Mouse (Mus musculus): ENCODE measurements around the gene Zranb1. TPM values are rescaled to one million over a fixed set of nuclear protein-coding genes. Genes with fewer than 3 reads are reported as not detected.

Gene Zranb1
- polyA plus RNA-seq, 1 experiment from 2014 or later, result 15.6 TPM

GRCm38 (mm10) chr7:132982639-132983038 lies 51.7 kb downstream of the Zranb1 start:
- H3K36me3 ChIP-seq (ENCODE audit: control insufficient read depth, insufficient read depth, low read length), result peaks cover 2% of the 10 kb centered on the region; the same call in 1 of the 2 replicates
- no peak overlapping the region for H3K4me3 ChIP-seq (ENCODE audit: low read depth, low read length)
- H3K9me3 ChIP-seq (ENCODE audit: control insufficient read depth, low read length), result no peaks in the 10 kb centered on the region
- peak; percentile 83 for DNase-seq (ENCODE audit: low spot score, missing footprints)
- H3K27me3 ChIP-seq (ENCODE audit: control insufficient read depth, insufficient read depth, low read length), result no peaks in the 10 kb centered on the region
- no peak overlapping the region for H3K9ac ChIP-seq (ENCODE audit: low read length)
- peak; percentile 48 for ATAC-seq (ENCODE audit: low FRiP score)
- H3K4me1 ChIP-seq (ENCODE audit: control insufficient read depth, insufficient read depth, low read length), result peaks cover 5% of the 10 kb centered on the region
- no peak overlapping the region for H3K27ac ChIP-seq (ENCODE audit: low read depth, low read length)
- no peak overlapping the region for H3K4me2 ChIP-seq
- WGBS, result 44% methylated on average over 3 of the region's 3 CpGs

- Histone ChIP-seq H3K9ac (ENCODE audit: low read length) (no peak overlapping the region), H3K4me2 (no peak overlapping the region), H3K9me3 (ENCODE audit: control insufficient read depth, low read length) (no peaks in the 10 kb centered on the region), H3K27me3 (ENCODE audit: control insufficient read depth, insufficient read depth, low read length) (no peaks in the 10 kb centered on the region), H3K4me1 (ENCODE audit: control insufficient read depth, insufficient read depth, low read length) (no peaks in the 10 kb centered on the region), H3K36me3 (ENCODE audit: control insufficient read depth, insufficient read depth, low read length) (peaks cover 18% of the 10 kb centered on the region), H3K4me3 (ENCODE audit: low read depth, low read length) (no peak overlapping the region), H3K27ac (ENCODE audit: low read depth, low read length) (no peak overlapping the region)
- WGBS, result 91% methylated on average over 5 of the region's 5 CpGs
- ATAC-seq (ENCODE audit: low FRiP score) (no peak), DNase-seq (ENCODE audit: low spot score, missing footprints) (no peak)
Measured at GRCm38 (mm10) chr7:132989839-132990238, 58.9 kb downstream of the Zranb1 start.

- Histone ChIP-seq H3K4me3 (ENCODE audit: low read depth, low read length) (no peak overlapping the region), H3K4me1 (ENCODE audit: control insufficient read depth, insufficient read depth, low read length) (no peaks in the 10 kb centered on the region), H3K36me3 (ENCODE audit: control insufficient read depth, insufficient read depth, low read length) (peaks cover 21% of the 10 kb centered on the region), H3K4me2 (no peak overlapping the region), H3K27ac (ENCODE audit: low read depth, low read length) (no peak overlapping the region), H3K9ac (ENCODE audit: low read length) (no peak overlapping the region), H3K9me3 (ENCODE audit: control insufficient read depth, low read length) (no peaks in the 10 kb centered on the region), H3K27me3 (ENCODE audit: control insufficient read depth, insufficient read depth, low read length) (no peaks in the 10 kb centered on the region)
- no peak for ATAC-seq (ENCODE audit: low FRiP score)
- no peak for DNase-seq (ENCODE audit: low spot score, missing footprints)
- 93% methylated on average over 14 of the region's 14 CpGs for WGBS
Measured at GRCm38 (mm10) chr7:132991240-132991900, 60.4 kb downstream of the Zranb1 start.

GRCm38 (mm10) chr7:132992967-132993615 lies 62.1 kb downstream of the Zranb1 start:
- H3K27me3 ChIP-seq (ENCODE audit: control insufficient read depth, insufficient read depth, low read length), result no peaks in the 10 kb centered on the region
- WGBS, result 91% methylated on average over 9 of the region's 9 CpGs
- H3K36me3 ChIP-seq (ENCODE audit: control insufficient read depth, insufficient read depth, low read length), result peaks cover 27% of the 10 kb centered on the region
- no peak overlapping the region for H3K4me3 ChIP-seq (ENCODE audit: low read depth, low read length)
- no peak for DNase-seq (ENCODE audit: low spot score, missing footprints)
- ATAC-seq (ENCODE audit: low FRiP score), result no peak
- H3K4me2 ChIP-seq, result no peak overlapping the region
- no peak overlapping the region for H3K27ac ChIP-seq (ENCODE audit: low read depth, low read length)
- no peaks in the 10 kb centered on the region for H3K9me3 ChIP-seq (ENCODE audit: control insufficient read depth, low read length)
- no peak overlapping the region for H3K9ac ChIP-seq (ENCODE audit: low read length)
- H3K4me1 ChIP-seq (ENCODE audit: control insufficient read depth, insufficient read depth, low read length), result no peaks in the 10 kb centered on the region

- Histone ChIP-seq H3K9me3 (ENCODE audit: control insufficient read depth, low read length) (no peaks in the 10 kb centered on the region), H3K36me3 (ENCODE audit: control insufficient read depth, insufficient read depth, low read length) (peaks cover 33% of the 10 kb centered on the region), H3K4me3 (ENCODE audit: low read depth, low read length) (no peak overlapping the region), H3K9ac (ENCODE audit: low read length) (no peak overlapping the region), H3K27me3 (ENCODE audit: control insufficient read depth, insufficient read depth, low read length) (no peaks in the 10 kb centered on the region), H3K27ac (ENCODE audit: low read depth, low read length) (no peak overlapping the region), H3K4me1 (ENCODE audit: control insufficient read depth, insufficient read depth, low read length) (no peaks in the 10 kb centered on the region), H3K4me2 (no peak overlapping the region)
- DNase-seq (ENCODE audit: low spot score, missing footprints), result no peak
- 90% methylated on average over 8 of the region's 8 CpGs for WGBS
- no peak for ATAC-seq (ENCODE audit: low FRiP score)
Measured at GRCm38 (mm10) chr7:132994120-132994519, 63.2 kb downstream of the Zranb1 start.

GRCm38 (mm10) chr7:132994628-132995191 lies 63.8 kb downstream of the Zranb1 start:
- 80% methylated on average over 6 of the region's 6 CpGs for WGBS
- H3K4me3 ChIP-seq (ENCODE audit: low read depth, low read length), result no peak overlapping the region
- no peak for DNase-seq (ENCODE audit: low spot score, missing footprints)
- ATAC-seq (ENCODE audit: low FRiP score), result no peak
- H3K4me1 ChIP-seq (ENCODE audit: control insufficient read depth, insufficient read depth, low read length), result no peaks in the 10 kb centered on the region
- H3K36me3 ChIP-seq (ENCODE audit: control insufficient read depth, insufficient read depth, low read length), result peaks cover 28% of the 10 kb centered on the region
- no peak overlapping the region for H3K9ac ChIP-seq (ENCODE audit: low read length)
- H3K4me2 ChIP-seq, result no peak overlapping the region
- no peaks in the 10 kb centered on the region for H3K9me3 ChIP-seq (ENCODE audit: control insufficient read depth, low read length)
- H3K27ac ChIP-seq (ENCODE audit: low read depth, low read length), result no peak overlapping the region
- no peaks in the 10 kb centered on the region for H3K27me3 ChIP-seq (ENCODE audit: control insufficient read depth, insufficient read depth, low read length)

GRCm38 (mm10) chr7:132996391-132996790 lies 65.4 kb downstream of the Zranb1 start:
- Histone ChIP-seq H3K27ac (ENCODE audit: low read depth, low read length) (no peak overlapping the region), H3K9ac (ENCODE audit: low read length) (no peak overlapping the region), H3K9me3 (ENCODE audit: control insufficient read depth, low read length) (no peaks in the 10 kb centered on the region), H3K4me1 (ENCODE audit: control insufficient read depth, insufficient read depth, low read length) (no peaks in the 10 kb centered on the region), H3K4me2 (no peak overlapping the region), H3K27me3 (ENCODE audit: control insufficient read depth, insufficient read depth, low read length) (no peaks in the 10 kb centered on the region), H3K4me3 (ENCODE audit: low read depth, low read length) (no peak overlapping the region), H3K36me3 (ENCODE audit: control insufficient read depth, insufficient read depth, low read length) (peaks cover 19% of the 10 kb centered on the region)
- WGBS, result 91% methylated on average over 5 of the region's 5 CpGs
- DNase-seq (ENCODE audit: low spot score, missing footprints) (no peak), ATAC-seq (ENCODE audit: low FRiP score) (0 out of 2 replicates have a peak, but pooled peaks have one; percentile 27)

GRCm38 (mm10) chr7:132998639-132999038 lies 67.7 kb downstream of the Zranb1 start:
- no peak for DNase-seq (ENCODE audit: low spot score, missing footprints)
- 97% methylated on average over 12 of the region's 12 CpGs for WGBS

GRCm38 (mm10) chr7:132999061-132999460 lies 68.1 kb downstream of the Zranb1 start:
- H3K4me2 ChIP-seq, result no peak overlapping the region
- no peaks in the 10 kb centered on the region for H3K9me3 ChIP-seq (ENCODE audit: control insufficient read depth, low read length)
- no peak overlapping the region for H3K27ac ChIP-seq (ENCODE audit: low read depth, low read length)
- DNase-seq (ENCODE audit: low spot score, missing footprints), result no peak
- 98% methylated on average over 11 of the region's 11 CpGs for WGBS
- H3K4me3 ChIP-seq (ENCODE audit: low read depth, low read length), result no peak overlapping the region
- peaks cover 19% of the 10 kb centered on the region; the same call in 1 of the 2 replicates for H3K36me3 ChIP-seq (ENCODE audit: control insufficient read depth, insufficient read depth, low read length)
- ATAC-seq (ENCODE audit: low FRiP score), result no peak
- no peaks in the 10 kb centered on the region for H3K27me3 ChIP-seq (ENCODE audit: control insufficient read depth, insufficient read depth, low read length)
- no peak overlapping the region for H3K9ac ChIP-seq (ENCODE audit: low read length)
- no peaks in the 10 kb centered on the region for H3K4me1 ChIP-seq (ENCODE audit: control insufficient read depth, insufficient read depth, low read length)

More at GRCm38 (mm10) chr7:132998639-132999038, 67.7 kb downstream of the Zranb1 start:
- Histone ChIP-seq H3K4me3 (ENCODE audit: low read depth, low read length) (no peak overlapping the region), H3K9ac (ENCODE audit: low read length) (no peak overlapping the region), H3K27ac (ENCODE audit: low read depth, low read length) (no peak overlapping the region), H3K9me3 (ENCODE audit: control insufficient read depth, low read length) (no peaks in the 10 kb centered on the region), H3K4me1 (ENCODE audit: control insufficient read depth, insufficient read depth, low read length) (no peaks in the 10 kb centered on the region), H3K36me3 (ENCODE audit: control insufficient read depth, insufficient read depth, low read length) (peaks cover 19% of the 10 kb centered on the region; the same call in 1 of the 2 replicates), H3K4me2 (no peak overlapping the region), H3K27me3 (ENCODE audit: control insufficient read depth, insufficient read depth, low read length) (no peaks in the 10 kb centered on the region)
- no peak for ATAC-seq (ENCODE audit: low FRiP score)
